Mouse (Mus musculus) liver, postnatal 0 days (tissue): Measurements from ENCODE around the gene Auh.

Source experiments
- CTCF ChIP-seq: sonication (generic); IDR thresholded peaks from 2 replicates; pipeline ENCODE4 v1.5.1; 2016; ENCODE audit warnings: antibody characterized with exemption, low read depth
- EP300 ChIP-seq: IDR thresholded peaks from 2 replicates; pipeline ENCODE4 v1.6.1; 2016; ENCODE audit warnings: antibody characterized with exemption, low read depth, mild to moderate bottlenecking

DNA sequence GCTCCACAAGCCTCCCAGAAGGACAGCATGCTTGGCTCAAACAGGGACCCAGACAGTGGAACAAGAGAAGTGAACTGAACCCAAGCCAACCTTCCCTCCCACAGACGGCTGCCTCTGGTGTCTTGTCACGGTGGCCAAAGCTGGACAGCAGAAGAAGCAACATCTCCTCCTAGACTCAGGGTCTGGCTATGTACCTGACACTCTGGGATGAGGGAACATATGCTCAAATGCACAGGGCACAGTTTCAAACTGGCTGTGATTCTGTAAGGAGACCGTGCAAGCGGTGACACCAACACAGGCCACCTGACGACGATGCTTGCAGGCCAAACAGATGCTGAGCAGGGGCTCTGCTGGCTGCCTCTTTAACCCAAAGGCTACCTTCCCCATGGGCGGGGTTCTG lies 42.7 kb downstream of the Auh start:
- TF ChIP-seq EP300 (no peak), CTCF (no peak)
